24 mouse cellular contexts compared by ENCODE assay signal in the genomic region with DNA sequence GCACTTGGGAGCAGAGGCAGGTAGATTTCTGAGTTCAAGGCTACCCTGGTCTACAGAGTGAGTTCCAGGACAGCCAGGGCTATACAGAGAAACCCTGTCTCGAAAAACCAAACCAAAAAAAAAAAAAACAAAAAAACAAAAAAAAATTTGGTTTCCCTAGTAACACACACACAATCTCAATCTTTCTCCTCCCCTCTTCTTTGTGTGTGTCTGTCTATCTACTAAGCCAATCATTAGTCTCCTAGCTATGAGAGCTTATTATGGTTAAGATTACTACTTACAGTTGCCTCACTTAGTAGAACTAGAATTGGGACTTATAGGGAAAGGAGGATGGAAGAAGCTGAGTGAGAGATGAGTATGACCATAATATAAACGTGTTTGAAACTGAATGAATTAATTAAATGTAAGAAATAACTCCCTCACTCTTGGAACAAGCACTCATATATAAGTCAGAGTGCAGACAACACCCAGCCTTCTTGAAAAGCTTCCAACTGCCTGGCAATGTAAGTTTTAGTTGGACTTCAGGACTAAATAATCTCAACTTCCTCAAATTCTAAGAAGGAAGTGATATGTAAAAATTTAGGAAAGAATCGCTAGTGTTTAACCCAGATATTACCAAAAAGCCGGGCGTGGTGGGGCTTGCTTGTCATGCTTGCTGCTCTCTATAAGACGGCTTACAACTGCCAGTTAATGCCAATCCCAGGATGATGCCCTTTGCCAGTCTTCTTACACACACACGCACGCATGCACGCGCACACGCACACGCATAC. TPM values are rescaled to one million over a fixed set of nuclear protein-coding genes. Genes with fewer than 3 reads are reported as not detected.
DNase-seq lines count a peak whose midpoint lies in the region; ATAC-seq lines count a peak whose summit lies in the region.
"Had no signal": no experiment of that assay in that cellular context is flagged by ENCODE, and none has a peak within 500 bp of the region (broad histone marks: within the 10 kb centered on the region; RNA-seq: fewer than 3 reads in every experiment).

No protein-coding gene starts in this region.

- DNase-seq in adipocyte (ENCODE audit: low spot score): peak; percentile 30
- DNase-seq in liver, embryonic 13.5 days: no peak
- no peak for DNase-seq in layer of hippocampus, postnatal 36 days
- DNase-seq in frontal cortex, postnatal 25 days (ENCODE audit: low spot score in 2 of 2): no peak
- no peak for DNase-seq in cerebellum, adult 11-12 months
- DNase-seq: adrenal gland, adult 8-10 months; cerebellum, adult 18-20 months; cerebellum, postnatal 36 days; forebrain, postnatal 0 days; gastrocnemius, postnatal 10 days; heart, postnatal 10 days; lung, postnatal 4 days; right cerebral cortex, adult 18-20 months; thymus, adult 2 months had no signal

- H3K27me3 ChIP-seq in liver, embryonic 13.5 days: no peaks in the 10 kb centered on the region
- H3K27me3 ChIP-seq: hindbrain, embryonic 15.5 days; limb, embryonic 15.5 days; stomach, embryonic 15.5 days had no signal

- H3K9ac ChIP-seq in liver, embryonic 13.5 days: peak overlapping the region; percentile 47
- H3K9ac ChIP-seq: forebrain, postnatal 0 days; hindbrain, embryonic 15.5 days; limb, embryonic 15.5 days; stomach, embryonic 15.5 days had no signal

- peaks cover 77% of the 10 kb centered on the region for H3K4me1 ChIP-seq in liver, embryonic 13.5 days (replicated peaks)
- H3K4me1 ChIP-seq: embryonic facial prominence, embryonic 10.5 days; hindbrain, embryonic 15.5 days had no signal

- ATAC-seq in erythroblast, adult 5-6 weeks (replicated peaks; ENCODE audit: low FRiP score, poor library complexity, severe bottlenecking): 0 out of 2 replicates have a peak, but pooled peaks have one; percentile 12
- no peak for ATAC-seq in liver, embryonic 13.5 days (ENCODE audit: low read depth)
- peak; percentile 70 for ATAC-seq in megakaryocyte progenitor cell, adult 5-6 weeks (replicated peaks; ENCODE audit: poor library complexity)
- ATAC-seq: CD4-positive, CD25-positive, alpha-beta regulatory T cell, adult 4 months; forebrain, postnatal 0 days; intestine, postnatal 0 days had no signal

- no peaks in the 10 kb centered on the region for H3K9me3 ChIP-seq in liver, embryonic 13.5 days (replicated peaks)
- H3K9me3 ChIP-seq: embryonic facial prominence, embryonic 10.5 days; G1E; heart, embryonic 10.5 days; hindbrain, embryonic 15.5 days; limb, embryonic 15.5 days; stomach, embryonic 15.5 days had no signal

- no peak overlapping the region for H3K4me3 ChIP-seq in liver, embryonic 13.5 days (replicated peaks)
- H3K4me3 ChIP-seq: embryonic facial prominence, embryonic 10.5 days; heart, embryonic 10.5 days; hindbrain, embryonic 15.5 days; limb, embryonic 15.5 days; stomach, embryonic 15.5 days had no signal

- 55% methylated on average over 12 of the region's 12 CpGs for WGBS in liver, embryonic 13.5 days (ENCODE audit: insufficient replicate concordance)

- peak overlapping the region; percentile 25 for H3K4me2 ChIP-seq in liver, embryonic 13.5 days
- H3K4me2 ChIP-seq: hindbrain, embryonic 15.5 days; limb, embryonic 15.5 days; stomach, embryonic 15.5 days had no signal

- peak overlapping the region; percentile 94 for H3K27ac ChIP-seq in liver, embryonic 13.5 days
- H3K27ac ChIP-seq: embryonic facial prominence, embryonic 10.5 days; heart, embryonic 10.5 days; hindbrain, embryonic 15.5 days; limb, embryonic 15.5 days; stomach, embryonic 15.5 days had no signal

- H3K36me3 ChIP-seq in liver, embryonic 13.5 days: peaks cover 39% of the 10 kb centered on the region
- H3K36me3 ChIP-seq: hindbrain, embryonic 15.5 days; stomach, embryonic 15.5 days had no signal

RNA-seq across cellular contexts. Expression of a gene that starts 13.5 kb away (rescaled TPM):
- 308 and 329 TPM in 2 replicates for total RNA-seq in erythroblast, adult 5-6 weeks (2015; ENCODE audit: low replicate concordance)
- 761 and 1,292 TPM in 2 replicates for total RNA-seq in erythroblast, adult 5-6 weeks (2017; ENCODE audit: low replicate concordance)
- polyA plus RNA-seq in liver, embryonic 13.5 days (2015; fragmentation: Nextera tagmentation; extraction: Ambion mirVana): 75.0 and 86.9 TPM in 2 replicates
- total RNA-seq in megakaryocyte progenitor cell, adult 5-6 weeks (2015): 45.4 and 56.7 TPM in 2 replicates
- 73.4 and 83.3 TPM in 2 replicates for total RNA-seq in megakaryocyte progenitor cell, adult 5-6 weeks (2017)
- total RNA-seq in layer of hippocampus, postnatal 36 days (2021): 100 to 1,000 TPM; 106 TPM

RNA-seq across cellular contexts. Expression of a gene that starts 30.2 kb away (rescaled TPM):
- 229 and 240 TPM in 2 replicates for total RNA-seq in erythroblast, adult 5-6 weeks (2015; ENCODE audit: low replicate concordance)
- total RNA-seq in erythroblast, adult 5-6 weeks (2017; ENCODE audit: low replicate concordance): 904 and 907 TPM in 2 replicates
- polyA plus RNA-seq in liver, embryonic 13.5 days (2015; fragmentation: Nextera tagmentation; extraction: Ambion mirVana): 533 and 680 TPM in 2 replicates
- 536 and 641 TPM in 2 replicates for total RNA-seq in megakaryocyte progenitor cell, adult 5-6 weeks (2015)
- total RNA-seq in megakaryocyte progenitor cell, adult 5-6 weeks (2017): 1,697 and 1,773 TPM in 2 replicates
- 100 to 1,000 TPM; 389 to 507 TPM for total RNA-seq in layer of hippocampus, postnatal 36 days (2021)

RNA-seq across cellular contexts. Expression of a gene that starts 58.1 kb away (rescaled TPM):
- 1.2 and 7.1 TPM in 2 replicates for total RNA-seq in erythroblast, adult 5-6 weeks (2015; ENCODE audit: low replicate concordance)
- total RNA-seq in erythroblast, adult 5-6 weeks (2017; ENCODE audit: low replicate concordance): 10.1 and 10.2 TPM in 2 replicates
- 30.6 and 31.1 TPM in 2 replicates for polyA plus RNA-seq in liver, embryonic 13.5 days (2015; fragmentation: Nextera tagmentation; extraction: Ambion mirVana)
- 18.1 and 21.7 TPM in 2 replicates for total RNA-seq in megakaryocyte progenitor cell, adult 5-6 weeks (2015)
- total RNA-seq in megakaryocyte progenitor cell, adult 5-6 weeks (2017): 40.4 and 52.7 TPM in 2 replicates
- 10 to 100 TPM; 32.8 to 38.1 TPM for total RNA-seq in layer of hippocampus, postnatal 36 days (2021)
